Mouse (Mus musculus) lung, postnatal 0 days (tissue): ENCODE measurements around the gene Gm4922.

ENCODE experiments used
- CTCF ChIP-seq: IDR thresholded peaks from 2 replicates; pipeline ENCODE4 v1.5.1; 2016; ENCODE audit warnings: antibody characterized with exemption, mild to moderate bottlenecking
- EP300 ChIP-seq: IDR thresholded peaks from 2 replicates; pipeline ENCODE4 v1.6.1; 2016; ENCODE audit warnings: antibody characterized with exemption, mild to moderate bottlenecking, control low read depth

DNA sequence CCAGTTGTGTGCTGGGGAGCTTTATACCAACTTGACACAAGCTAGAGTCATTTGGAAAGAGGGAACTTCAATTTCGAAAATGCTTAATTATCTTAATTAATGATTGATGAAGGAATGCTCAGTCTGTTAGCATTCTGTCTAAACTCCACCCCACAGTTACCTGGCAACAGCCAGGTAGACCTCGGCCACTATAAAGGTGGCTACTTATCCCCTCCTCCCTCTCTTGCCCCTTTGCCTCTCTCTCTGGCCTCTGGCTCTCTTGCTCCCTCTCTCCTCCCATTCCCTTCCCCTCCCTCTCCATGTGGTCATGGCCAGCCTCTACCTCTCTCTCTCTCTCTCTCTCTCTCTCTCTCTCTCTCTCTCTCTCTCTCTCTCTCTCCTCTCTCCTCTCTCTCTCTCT, 47.8 kb upstream of the Gm4922 start:
- no peak for TF ChIP-seq CTCF
- TF ChIP-seq EP300, result no peak
